Mouse (Mus musculus) MEL (cell line): ENCODE measurements around the gene Mkln1. TPM values are rescaled to one million over a fixed set of nuclear protein-coding genes. Genes with fewer than 3 reads are reported as not detected.

Experiments used
- DNase-seq: peaks from one replicate; pipeline ENCODE4 v3.0.0; 2011; ENCODE audit warnings: low read depth, low spot score
- H3K27ac ChIP-seq: 2 replicates; pipeline ENCODE4 v1.5.1; 2012; ENCODE audit warnings: low read depth, mild to moderate bottlenecking, control low read depth, low read length, moderate library complexity; ENCODE audit not compliant: control insufficient read depth
- H3K27me3 ChIP-seq, 2 experiments: fragments of 150-350 bp in 1 of 2; sonication (generic) in 1 of 2; 2 replicates each; pipeline ENCODE4 v1.6.1; 2012; ENCODE audit warnings: low read length in 2 of 2, mild to moderate bottlenecking in 2 of 2, improper control_type of control experiment in 1 of 2, moderate library complexity in 1 of 2; ENCODE audit not compliant: insufficient read depth in 2 of 2, control insufficient read depth in 1 of 2
- H3K36me3 ChIP-seq, 2 experiments: 2 replicates each; pipeline ENCODE4 v1.6.1; 2012 to 2014; ENCODE audit warnings: low read length in 2 of 2, improper control_type of control experiment in 1 of 2, inconsistent platforms in 1 of 2, mild to moderate bottlenecking in 1 of 2; ENCODE audit not compliant: insufficient read depth in 2 of 2, control insufficient read depth in 1 of 2
- H3K4me1 ChIP-seq, 2 experiments: fragments of 150-350 bp in 1 of 2; sonication (generic) in 1 of 2; 2 replicates each; pipeline ENCODE4 v1.6.1; 2012; ENCODE audit warnings: low read length in 2 of 2, improper control_type of control experiment in 1 of 2, mild to moderate bottlenecking in 1 of 2; ENCODE audit not compliant: insufficient read depth in 2 of 2, control insufficient read depth in 1 of 2
- H3K4me3 ChIP-seq, 2 experiments: fragments of 150-350 bp in 1 of 2; sonication (generic) in 1 of 2; 2 replicates each; pipeline ENCODE4 v1.5.1; 2012; ENCODE audit warnings: low read depth in 2 of 2, low read length in 2 of 2, mild to moderate bottlenecking in 2 of 2, moderate library complexity in 2 of 2, control low read depth in 1 of 2, improper control_type of control experiment in 1 of 2; ENCODE audit not compliant: control insufficient read depth in 1 of 2, insufficient read depth in 1 of 2
- H3K79me2 ChIP-seq: 2 replicates; pipeline ENCODE4 v1.6.1; 2012; ENCODE audit warnings: mild to moderate bottlenecking, low read length, moderate library complexity; ENCODE audit not compliant: control insufficient read depth, poor library complexity, insufficient read depth
- H3K9ac ChIP-seq: 2 replicates; pipeline ENCODE4 v1.6.1; 2012; ENCODE audit warnings: low read depth, mild to moderate bottlenecking, control low read depth, low read length, moderate library complexity; ENCODE audit not compliant: control insufficient read depth, poor library complexity, severe bottlenecking
- H3K9me3 ChIP-seq: fragments of 150-350 bp; sonication (generic); replicated peaks from 2 replicates; pipeline ENCODE4 v1.6.1; 2012; ENCODE audit warnings: mild to moderate bottlenecking, low read length, improper control_type of control experiment, moderate library complexity; ENCODE audit not compliant: insufficient read depth
- BHLHE40 ChIP-seq: IDR thresholded peaks from 2 replicates; pipeline ENCODE4 v1.6.1; 2012; ENCODE audit warnings: low read depth, mild to moderate bottlenecking, inconsistent platforms, low read length, improper control_type of control experiment, borderline replicate concordance
- CHD1 ChIP-seq: IDR thresholded peaks from 2 replicates; pipeline ENCODE4 v1.6.1; 2012; ENCODE audit warnings: low read depth, mild to moderate bottlenecking, inconsistent platforms, low read length, improper control_type of control experiment
- E2F4 ChIP-seq: IDR thresholded peaks from 2 replicates; pipeline ENCODE4 v1.6.1; 2011; ENCODE audit warnings: low read depth, low read length, improper control_type of control experiment, borderline replicate concordance
- ELF1 ChIP-seq: IDR thresholded peaks from 2 replicates; pipeline ENCODE4 v1.6.1; 2014; ENCODE audit warnings: low read depth, mild to moderate bottlenecking, inconsistent platforms, low read length, improper control_type of control experiment, moderate library complexity
- EP300 ChIP-seq, 2 experiments: IDR thresholded peaks; 2 replicates each; pipeline ENCODE4 v1.6.1; 2011; ENCODE audit warnings: improper control_type of control experiment in 2 of 2, low read length in 2 of 2, low read depth in 1 of 2, mild to moderate bottlenecking in 1 of 2
- GABPA ChIP-seq: IDR thresholded peaks from 2 replicates; pipeline ENCODE4 v1.6.1; 2012; ENCODE audit warnings: low read depth, mild to moderate bottlenecking, inconsistent platforms, low read length, improper control_type of control experiment, moderate library complexity
- HCFC1 ChIP-seq: IDR thresholded peaks from 2 replicates; pipeline ENCODE4 v1.6.1; 2012; ENCODE audit warnings: low read depth, mild to moderate bottlenecking, inconsistent platforms, low read length, improper control_type of control experiment, moderate library complexity
- JUND ChIP-seq: IDR thresholded peaks from 2 replicates; pipeline ENCODE4 v1.6.1; 2011; ENCODE audit warnings: low read depth, mild to moderate bottlenecking, improper control_type of control experiment, low read length
- KAT2A ChIP-seq: conservative IDR thresholded peaks from 2 replicates; pipeline ENCODE4 v1.6.1; 2012; ENCODE audit warnings: low read depth, low read length, improper control_type of control experiment, inconsistent platforms
- MAFK ChIP-seq: IDR thresholded peaks from 2 replicates; pipeline ENCODE4 v1.6.1; 2011; ENCODE audit warnings: low read depth, mild to moderate bottlenecking, low read length, improper control_type of control experiment, borderline replicate concordance
- MEF2A ChIP-seq: IDR thresholded peaks from 2 replicates; pipeline ENCODE4 v1.6.1; 2014; ENCODE audit warnings: low read depth, mild to moderate bottlenecking, inconsistent platforms, low read length, improper control_type of control experiment; ENCODE audit not compliant: poor library complexity, insufficient replicate concordance, severe bottlenecking; ENCODE audit errors: extremely low read depth
- MXI1 ChIP-seq: IDR thresholded peaks from 2 replicates; pipeline ENCODE4 v1.6.1; 2011; ENCODE audit warnings: mild to moderate bottlenecking, low read depth, low read length, improper control_type of control experiment
- MYB ChIP-seq: IDR thresholded peaks from 2 replicates; pipeline ENCODE4 v1.6.1; 2011; ENCODE audit warnings: mild to moderate bottlenecking, low read depth, low read length, improper control_type of control experiment
- MYC ChIP-seq: IDR thresholded peaks from 2 replicates; pipeline ENCODE4 v1.6.1; 2011; ENCODE audit warnings: low read depth, mild to moderate bottlenecking, low read length, improper control_type of control experiment, moderate library complexity
- NELFE ChIP-seq: IDR thresholded peaks from 2 replicates; pipeline ENCODE4 v1.6.1; 2011; ENCODE audit warnings: low read depth, low read length, improper control_type of control experiment
- POLR2AphosphoS2 ChIP-seq: IDR thresholded peaks from 2 replicates; pipeline ENCODE4 v1.6.1; 2011; ENCODE audit warnings: low read length, improper control_type of control experiment
- POLR2AphosphoS5 ChIP-seq: IDR thresholded peaks from 2 replicates; pipeline ENCODE4 v1.6.1; 2012; ENCODE audit warnings: low read depth, borderline replicate concordance, mild to moderate bottlenecking, inconsistent platforms, low read length, moderate library complexity, mixed read lengths
- RAD21 ChIP-seq: IDR thresholded peaks from 2 replicates; pipeline ENCODE4 v1.6.1; 2011; ENCODE audit warnings: mild to moderate bottlenecking, low read depth, low read length, improper control_type of control experiment
- RCOR1 ChIP-seq: IDR thresholded peaks from 2 replicates; pipeline ENCODE4 v1.6.1; 2012; ENCODE audit warnings: low read depth, mild to moderate bottlenecking, inconsistent platforms, low read length, improper control_type of control experiment
- SIN3A ChIP-seq: IDR thresholded peaks from 2 replicates; pipeline ENCODE4 v1.6.1; 2012; ENCODE audit warnings: low read length, improper control_type of control experiment, inconsistent platforms
- TAL1 ChIP-seq: IDR thresholded peaks from 2 replicates; pipeline ENCODE4 v1.6.1; 2012; ENCODE audit warnings: mild to moderate bottlenecking, inconsistent platforms, low read length, moderate library complexity, mixed read lengths
- TBP ChIP-seq: IDR thresholded peaks from 2 replicates; pipeline ENCODE4 v1.8.0; 2011; ENCODE audit warnings: low read depth, low read length, improper control_type of control experiment
- TCF12 ChIP-seq: IDR thresholded peaks from 2 replicates; pipeline ENCODE4 v1.6.1; 2014; ENCODE audit warnings: low read depth, mild to moderate bottlenecking, inconsistent platforms, low read length, improper control_type of control experiment, moderate library complexity
- USF2 ChIP-seq, 2 experiments: IDR thresholded peaks; 2 replicates each; pipeline ENCODE4 v1.6.1; 2011 to 2012; ENCODE audit warnings: improper control_type of control experiment in 2 of 2, low read length in 2 of 2, borderline replicate concordance in 1 of 2, inconsistent platforms in 1 of 2, low read depth in 1 of 2, mild to moderate bottlenecking in 1 of 2; ENCODE audit not compliant: insufficient read depth in 1 of 2
- ZC3H11A ChIP-seq: IDR thresholded peaks from 2 replicates; pipeline ENCODE4 v1.6.1; 2012; ENCODE audit warnings: low read depth, mild to moderate bottlenecking, inconsistent platforms, low read length, improper control_type of control experiment
- ZKSCAN1 ChIP-seq: IDR thresholded peaks from 2 replicates; pipeline ENCODE4 v1.6.1; 2012; ENCODE audit warnings: low read depth, mild to moderate bottlenecking, inconsistent platforms, low read length, improper control_type of control experiment, moderate library complexity
- ZMIZ1 ChIP-seq: IDR thresholded peaks from 2 replicates; pipeline ENCODE4 v1.6.1; 2012; ENCODE audit warnings: low read depth, mild to moderate bottlenecking, inconsistent platforms, low read length, improper control_type of control experiment, moderate library complexity
- ZNF384 ChIP-seq: IDR thresholded peaks from 2 replicates; pipeline ENCODE4 v1.6.1; 2012; ENCODE audit warnings: low read depth, mild to moderate bottlenecking, inconsistent platforms, low read length, improper control_type of control experiment
- polyA plus RNA-seq, 2 experiments: library from polyadenylated mRNA; stranded (reverse) in 1 of 2; unstranded in 1 of 2; fragments of >175 nt in 1 of 2; fragments of >200 nt in 1 of 2; gene quantifications; 2 replicates each; pipeline versions ENCODE4 v1.2.1 to v1.2.4; 2012; ENCODE audit warnings: low replicate concordance in 2 of 2, low read depth in 1 of 2; ENCODE audit not compliant: insufficient read length in 2 of 2, insufficient read depth in 1 of 2, missing spikeins in 1 of 2
- total RNA-seq: library from RNA; depleted of rRNA; stranded (reverse); fragments of 300-350 nt; gene quantifications from 2 replicates; pipeline ENCODE4 v1.2.3, GENCODE M21; 2012

The Mkln1 gene
- total and polyA plus RNA-seq, 3 experiments, result 115 to 187 (median 135) TPM

DNA sequence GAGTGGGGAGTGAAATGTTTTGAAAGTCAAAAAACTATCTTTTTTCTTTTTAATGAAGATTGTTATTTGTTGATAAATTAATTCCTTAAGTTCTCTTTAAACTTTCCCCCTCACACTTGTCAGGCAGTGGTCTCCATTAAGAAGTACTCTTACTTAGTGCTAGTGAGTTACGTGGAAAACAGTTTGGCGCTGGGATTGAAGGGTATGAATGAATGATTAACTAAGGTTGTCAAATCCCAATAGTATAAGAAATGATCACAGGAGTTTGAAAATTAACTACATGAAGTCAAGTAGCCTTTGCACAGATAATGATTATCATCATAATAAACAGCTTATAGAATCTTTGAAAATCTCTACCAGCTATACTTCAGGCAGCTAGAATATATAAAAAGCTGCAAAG lies 101.7 kb downstream of the Mkln1 start:
- H3K4me3 ChIP-seq, result no peak overlapping the region
- H3K27ac ChIP-seq, result no peak overlapping the region
- no peak overlapping the region for H3K9ac ChIP-seq
- peaks cover 0 to 40% of the 10 kb centered on the region in 2 experiments; a peak in 2 of 4 replicates for H3K36me3 ChIP-seq
- H3K9me3 ChIP-seq, result no peaks in the 10 kb centered on the region
- H3K79me2 ChIP-seq, result no peaks in the 10 kb centered on the region
- no peak for TF ChIP-seq BHLHE40
- TF ChIP-seq MAFK, result no peak
- TF ChIP-seq ELF1, result no peak
- no peak for TF ChIP-seq ZMIZ1
- no peak for TF ChIP-seq USF2 (IDR thresholded peaks at IDR 0.05; ENCODE audit: borderline replicate concordance in 1 of 2, insufficient read depth in 1 of 2, low read depth in 1 of 2, low read length in 2 of 2)
- TF ChIP-seq EP300 (IDR thresholded peaks at IDR 0.05; ENCODE audit: low read depth in 1 of 2, low read length in 2 of 2), result no peak
- TF ChIP-seq MXI1, result no peak
- no peak for TF ChIP-seq MYC
- no peak for TF ChIP-seq ZKSCAN1
- no peak for TF ChIP-seq NELFE
- TF ChIP-seq E2F4, result no peak
- no peak for TF ChIP-seq ZC3H11A
- no peak for TF ChIP-seq GABPA
- no peak for TF ChIP-seq POLR2AphosphoS5
- H3K27me3 ChIP-seq, result no peaks in the 10 kb centered on the region
- no peaks in the 10 kb centered on the region for H3K4me1 ChIP-seq
- no peak for DNase-seq

GRCm38 (mm10) chr6:31500691-31501090 lies 102.2 kb downstream of the Mkln1 start:
- DNase-seq, result no peak
- Histone ChIP-seq H3K27me3 (no peaks in the 10 kb centered on the region), H3K36me3 (peaks cover 0 to 40% of the 10 kb centered on the region in 2 experiments; a peak in 2 of 4 replicates), H3K9ac (no peak overlapping the region), H3K9me3 (no peaks in the 10 kb centered on the region), H3K4me3 (no peak overlapping the region), H3K27ac (no peak overlapping the region), H3K79me2 (no peaks in the 10 kb centered on the region), H3K4me1 (no peaks in the 10 kb centered on the region)
- TF ChIP-seq TBP (no peak), TCF12 (no peak), ZMIZ1 (no peak), MYB (no peak), HCFC1 (no peak), KAT2A (no peak), CHD1 (no peak), SIN3A (no peak), TAL1 (no peak), JUND (no peak), ZKSCAN1 (no peak), RCOR1 (no peak), ZNF384 (no peak), MEF2A (no peak), POLR2AphosphoS2 (no peak), RAD21 (no peak), ELF1 (no peak)
